Mouse (Mus musculus) heart, adult 8-10 months (tissue): ENCODE results near the gene Gm15080. TPM values are rescaled to one million over a fixed set of nuclear protein-coding genes. Genes with fewer than 3 reads are reported as not detected.
"Not testable (repeated sequence)": the region's sequence is repeated elsewhere in the genome, so short reads cannot be mapped to it uniquely, and the experiment has no call there.

Experiments used
- DNase-seq: peaks from one replicate; pipeline ENCODE4 v3.0.0; 2022; ENCODE audit warnings: low spot score
- total RNA-seq, 4 experiments: library from RNA; stranded (reverse); gene quantifications; 2 replicates each; pipeline ENCODE4 v1.2.4; 2022

The Gm15080 gene
- total RNA-seq, result not detected

DNA sequence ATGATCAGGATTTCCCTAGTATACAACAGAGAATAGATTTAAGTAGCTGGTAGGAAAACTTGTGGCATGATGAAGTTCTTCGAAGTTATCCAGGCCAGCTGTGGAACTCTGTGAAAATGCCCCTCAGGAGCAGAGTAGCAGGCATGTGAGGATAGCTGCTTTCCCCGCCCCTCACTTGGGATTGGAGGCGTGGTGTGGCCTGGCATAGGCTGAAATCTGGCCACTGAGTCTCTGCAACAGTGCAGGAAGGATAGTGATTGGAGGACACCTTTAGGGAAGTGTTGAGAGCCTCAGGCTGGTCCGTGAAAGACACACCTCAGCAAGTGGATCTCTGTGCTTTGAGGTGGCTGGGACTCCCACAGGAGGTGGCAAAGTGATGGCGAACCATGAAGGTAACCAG lies at the start of gene Gm15080:
Gm15080 (plus strand) TSS at position 301 of the 400 bp plus-strand sequence.
- not testable (repeated sequence) for DNase-seq

Other genes starting within 250 kb of the Gm15080 start
- gene Gm15128, start 227.0 kb upstream of the Gm15080 start, total RNA-seq, result not detected
- gene Gm15107, start 187.7 kb downstream of the Gm15080 start, total RNA-seq, result not detected